Mouse (Mus musculus): ENCODE data around the gene Gm49361. TPM values are rescaled to one million over a fixed set of nuclear protein-coding genes. Genes with fewer than 3 reads are reported as not detected.

The Gm49361 gene
- not detected for total RNA-seq (2023)

GRCm38 (mm10) chr14:57746001-57746771 is at the start of gene Gm49361:
Gm49361 (minus strand) TSS chr14:57746103.

DNA sequence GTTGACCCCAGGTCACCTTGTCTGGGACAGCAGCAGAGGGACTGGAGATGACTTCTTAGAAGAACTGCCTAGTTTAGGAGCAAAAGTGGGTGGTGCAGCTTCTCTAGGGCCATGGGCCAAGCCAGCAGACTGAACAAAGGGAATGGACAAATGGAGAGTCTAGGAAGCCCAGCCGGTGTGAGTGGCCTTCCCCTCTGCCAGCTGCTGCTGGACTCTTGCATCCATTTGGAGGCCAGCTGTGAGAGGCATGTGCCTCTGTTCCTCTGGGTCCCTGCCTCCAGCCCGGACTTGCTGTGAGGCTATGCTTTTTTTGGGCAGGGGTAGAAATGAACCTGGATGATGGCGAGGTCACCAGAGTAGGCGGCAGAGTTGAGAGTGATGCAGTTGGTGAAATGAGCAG is 12.3 kb upstream of the Gm49361 start, which contains the start of gene Lats2:
Gene Lats2 (minus strand): TSS at position 152 of the 400 bp plus-strand sequence.

GRCm38 (mm10) chr14:57664822-57665627 is 80.9 kb downstream of the Gm49361 start, which contains the start of gene Xpo4:
Xpo4 (minus strand) TSS chr14:57665430.

Other genes starting within 250 kb of the Gm49361 start
- not detected for gene Il17d, start 221.3 kb downstream of the Gm49361 start, total RNA-seq (2023)
- 8.8 TPM for gene Eef1akmt1, start 174.5 kb downstream of the Gm49361 start, total RNA-seq (2023)
- gene Xpo4, start 80.7 kb downstream of the Gm49361 start, total RNA-seq (2023), result 43.1 TPM
- gene Lats2, start 12.3 kb upstream of the Gm49361 start, total RNA-seq (2023), result 67.6 TPM
- gene Sap18, start 52.1 kb upstream of the Gm49361 start, total RNA-seq (2023), result 73.8 TPM
- gene Ska3, start 80.1 kb upstream of the Gm49361 start, total RNA-seq (2023), result 0.32 TPM
- gene Mrpl57, start 80.1 kb upstream of the Gm49361 start, total RNA-seq (2023), result 53.7 TPM
- 77.1 TPM for gene Zdhhc20, start 144.2 kb upstream of the Gm49361 start, total RNA-seq (2023)